Mouse (Mus musculus) small intestine, adult 2 months (tissue): ENCODE measurements around the gene Stt3b. TPM values are rescaled to one million over a fixed set of nuclear protein-coding genes. Genes with fewer than 3 reads are reported as not detected.

Source experiments
- H3K27ac ChIP-seq: fragments of 200-500 bp; 2 replicates; pipeline ENCODE4 v1.5.1; 2012; ENCODE audit warnings: low read depth, low read length, control low read depth, inconsistent platforms; ENCODE audit not compliant: insufficient read depth
- H3K27me3 ChIP-seq: fragments of 200-500 bp; 2 replicates; pipeline ENCODE4 v1.6.1; 2012; ENCODE audit warnings: mild to moderate bottlenecking, moderate library complexity, low read length, inconsistent platforms; ENCODE audit not compliant: control insufficient read depth, insufficient read depth
- H3K36me3 ChIP-seq: fragments of 200-500 bp; 2 replicates; pipeline ENCODE4 v1.6.1; 2012; ENCODE audit warnings: mild to moderate bottlenecking, low read length, control low read depth, inconsistent platforms; ENCODE audit not compliant: control insufficient read depth, insufficient read depth
- H3K4me1 ChIP-seq: fragments of 200-500 bp; 2 replicates; pipeline ENCODE4 v1.6.1; 2012; ENCODE audit warnings: low read length, inconsistent platforms, mixed read lengths; ENCODE audit not compliant: control insufficient read depth, insufficient read depth, insufficient read length
- H3K4me3 ChIP-seq: fragments of 200-500 bp; 2 replicates; pipeline ENCODE4 v1.5.1; 2012; ENCODE audit warnings: low read depth, mild to moderate bottlenecking, control low read depth, inconsistent platforms, low read length, moderate library complexity
- CTCF ChIP-seq: fragments of 200-500 bp; IDR thresholded peaks from 2 replicates; pipeline ENCODE4 v1.5.1; 2012; ENCODE audit warnings: low read depth, mild to moderate bottlenecking, control low read depth, inconsistent platforms, low read length, moderate library complexity, mixed read lengths; ENCODE audit not compliant: insufficient replicate concordance, insufficient read length; ENCODE audit errors: extremely low read depth
- POLR2A ChIP-seq: fragments of 200-500 bp; IDR thresholded peaks from 2 replicates; pipeline ENCODE4 v1.6.1; 2012; ENCODE audit warnings: low read depth, mild to moderate bottlenecking, control low read depth, inconsistent platforms, low read length, moderate library complexity
- WGBS: fragments of 180-500 bp; shearing (Covaris S2); methylation state at CpG from one replicate; pipeline ENCODE4 v1.1.7; 2018; 5-methylcytosine and 5-hydroxymethylcytosine counted together
- polyA plus RNA-seq: library from polyadenylated mRNA; depleted of rRNA; stranded (reverse); fragments of >200 nt; gene quantifications from 2 replicates; pipeline ENCODE4 v1.2.3, GENCODE M21; 2012

Stt3b gene
- polyA plus RNA-seq, 1 experiment = 51.1 TPM

GRCm38 (mm10) chr9:115214572-115215571, 95.3 kb downstream of the Stt3b start:
- WGBS = 54% methylated on average over 7 of the region's 7 CpGs

GRCm38 (mm10) chr9:115213755-115214264, 96.4 kb downstream of the Stt3b start:
- TF ChIP-seq POLR2A (no peak), CTCF (no peak)
- Histone ChIP-seq H3K4me3 (no peak overlapping the region), H3K27ac (no peak overlapping the region), H3K4me1 (no peaks in the 10 kb centered on the region), H3K36me3 (peaks cover 3% of the 10 kb centered on the region), H3K27me3 (no peaks in the 10 kb centered on the region)
- 92% methylated on average over 5 of the region's 5 CpGs for WGBS

More at GRCm38 (mm10) chr9:115214572-115215571, 95.3 kb downstream of the Stt3b start:
- Histone ChIP-seq H3K36me3 (peaks cover 3% of the 10 kb centered on the region), H3K4me1 (no peaks in the 10 kb centered on the region), H3K27ac (no peak overlapping the region), H3K27me3 (no peaks in the 10 kb centered on the region), H3K4me3 (no peak overlapping the region)
- TF ChIP-seq CTCF (no peak), POLR2A (no peak)

- Histone ChIP-seq H3K27me3 (no peaks in the 10 kb centered on the region), H3K36me3 (0 out of 2 replicates have a peak, but pooled peaks cover 2% of the 10 kb centered on the region), H3K4me1 (peaks cover 1% of the 10 kb centered on the region; the same call in 1 of the 2 replicates), H3K4me3 (no peak overlapping the region), H3K27ac (no peak overlapping the region)
- 86% methylated on average over 12 of the region's 12 CpGs for WGBS
- TF ChIP-seq CTCF (no peak), POLR2A (no peak)
Observed at GRCm38 (mm10) chr9:115210535-115210934, 99.7 kb downstream of the Stt3b start.

- 90% methylated on average over 7 of the region's 7 CpGs for WGBS
Observed at GRCm38 (mm10) chr9:115209737-115210136, 100.5 kb downstream of the Stt3b start.

GRCm38 (mm10) chr9:115206219-115206618, 104.0 kb downstream of the Stt3b start:
- H3K36me3 ChIP-seq = 0 out of 2 replicates have a peak, but pooled peaks cover 2% of the 10 kb centered on the region
- no peak overlapping the region for H3K27ac ChIP-seq
- TF ChIP-seq CTCF = no peak
- no peak for TF ChIP-seq POLR2A
- H3K27me3 ChIP-seq = no peaks in the 10 kb centered on the region
- 69% methylated on average over 5 of the region's 5 CpGs for WGBS
- H3K4me3 ChIP-seq = no peak overlapping the region
- H3K4me1 ChIP-seq = peaks cover 6% of the 10 kb centered on the region; the same call in 1 of the 2 replicates

More at GRCm38 (mm10) chr9:115209737-115210136, 100.5 kb downstream of the Stt3b start:
- no peak for TF ChIP-seq POLR2A
- no peak for TF ChIP-seq CTCF
- peaks cover 6% of the 10 kb centered on the region; the same call in 1 of the 2 replicates for H3K4me1 ChIP-seq
- H3K36me3 ChIP-seq = 0 out of 2 replicates have a peak, but pooled peaks cover 2% of the 10 kb centered on the region
- H3K4me3 ChIP-seq = no peak overlapping the region
- no peaks in the 10 kb centered on the region for H3K27me3 ChIP-seq
- H3K27ac ChIP-seq = no peak overlapping the region

GRCm38 (mm10) chr9:115205491-115205890, 104.7 kb downstream of the Stt3b start:
- 7% methylated on average over 6 of the region's 6 CpGs for WGBS
- Histone ChIP-seq H3K27me3 (no peaks in the 10 kb centered on the region), H3K4me3 (no peak overlapping the region), H3K27ac (no peak overlapping the region), H3K4me1 (peaks cover 6% of the 10 kb centered on the region; the same call in 1 of the 2 replicates), H3K36me3 (0 out of 2 replicates have a peak, but pooled peaks cover 2% of the 10 kb centered on the region)
- TF ChIP-seq POLR2A (no peak), CTCF (no peak)
